Mouse (Mus musculus) monocyte, adult 59 days (primary cell): Measurements from ENCODE around the gene Samd9l. TPM values are rescaled to one million over a fixed set of nuclear protein-coding genes. Genes with fewer than 3 reads are reported as not detected.

Source experiments
- total RNA-seq, 2 experiments: library from RNA; stranded (reverse); gene quantifications; one replicate each; pipeline ENCODE4 v1.2.4; 2023

Gene Samd9l
- total RNA-seq: 10 to 100 TPM; 66.0 to 68.9 TPM

DNA sequence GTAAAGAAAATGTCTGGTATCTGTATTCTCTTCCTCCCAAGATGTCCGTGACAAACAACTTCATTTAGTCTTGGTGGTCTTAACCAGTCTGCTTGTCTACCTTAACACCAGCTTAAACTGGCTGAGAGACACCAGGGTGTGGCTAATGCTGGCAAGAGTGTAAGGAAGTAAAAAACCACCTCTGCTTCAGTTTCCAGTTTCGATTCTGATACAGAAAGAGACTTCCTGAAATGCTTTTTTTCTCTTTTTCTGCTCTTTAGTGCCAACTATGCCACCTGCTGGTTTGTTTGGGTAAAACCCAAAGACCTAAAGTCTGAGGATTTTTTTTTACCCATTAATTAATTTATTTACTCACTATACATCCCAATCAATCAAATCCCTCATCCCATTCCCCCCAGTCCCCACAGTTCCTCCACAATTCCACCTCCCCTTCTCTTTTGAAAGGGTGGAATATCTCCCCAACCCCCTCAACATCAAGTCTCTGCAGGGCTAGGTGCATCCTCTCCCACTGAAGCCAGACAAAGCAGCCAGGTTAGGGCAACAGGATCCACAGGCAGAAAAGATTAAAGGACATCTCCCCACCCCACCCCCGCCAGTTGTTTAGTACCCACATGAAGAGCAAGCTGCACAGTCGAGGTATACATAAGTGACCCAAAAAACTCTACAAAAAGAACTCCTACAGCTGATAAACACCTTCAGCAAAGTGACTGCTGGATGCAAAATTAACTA lies at the start of gene Samd9l:
Gene Samd9l (minus strand): TSS at position 233 of the 729 bp plus-strand sequence.

Other genes with a start within 250 kb of the Samd9l start
- 1 to 10 TPM in 1 of 2 experiments, under 1 TPM in 1; 0.66 to 1.2 TPM for gene Hepacam2, start 98.7 kb upstream of the Samd9l start, total RNA-seq
- 10 to 100 TPM; 27.2 to 30.1 TPM for gene Vps50, start 98.8 kb upstream of the Samd9l start, total RNA-seq